Mouse (Mus musculus) brain, embryonic 14.5 days (tissue): Measurements from ENCODE around the gene Fbxw10. TPM values are rescaled to one million over a fixed set of nuclear protein-coding genes. Genes with fewer than 3 reads are reported as not detected.

ENCODE experiments used
- DNase-seq: peaks from one replicate; pipeline ENCODE4 v3.0.0-alpha.2; 2011; ENCODE audit warnings: low read depth
- CTCF ChIP-seq: fragments of 200-500 bp; IDR thresholded peaks from 2 replicates; pipeline ENCODE4 v1.5.1; 2012; ENCODE audit warnings: inconsistent platforms, mild to moderate bottlenecking, moderate library complexity, borderline replicate concordance; ENCODE audit not compliant: insufficient read depth, insufficient read length; ENCODE audit errors: extremely low read depth
- POLR2A ChIP-seq: fragments of 200-500 bp; IDR thresholded peaks from 2 replicates; pipeline ENCODE4 v1.6.1; 2012; ENCODE audit warnings: mild to moderate bottlenecking, inconsistent platforms, borderline replicate concordance; ENCODE audit not compliant: poor library complexity, insufficient read depth, insufficient read length, severe bottlenecking; ENCODE audit errors: extremely low read depth
- polyA plus RNA-seq: library from polyadenylated mRNA; depleted of rRNA; stranded (reverse); fragments of >200 nt; gene quantifications from 2 replicates; pipeline ENCODE4 v1.2.3, GENCODE M21; 2012; rRNA removed

Gene Fbxw10
- polyA plus RNA-seq: 0.20 and 0.45 TPM in 2 replicates

GRCm38 (mm10) chr11:62846961-62847654 is at the start of gene Fbxw10:
Gene Fbxw10, plus strand, starts transcription at chr11:62847069.
- DNase-seq: peak; percentile 73
- TF ChIP-seq POLR2A (no peak), CTCF (no peak)

- DNase-seq: no peak
These were observed 42.8 kb upstream of the Fbxw10 start for GRCm38 (mm10) chr11:62804119-62804518.

GRCm38 (mm10) chr11:62807965-62808364 is 38.9 kb upstream of the Fbxw10 start:
- DNase-seq: no peak
- TF ChIP-seq CTCF: no peak

More at GRCm38 (mm10) chr11:62804119-62804518, 42.8 kb upstream of the Fbxw10 start:
- no peak for TF ChIP-seq CTCF
- no peak for TF ChIP-seq POLR2A

GRCm38 (mm10) chr11:62809201-62809600 is 37.7 kb upstream of the Fbxw10 start:
- DNase-seq: no peak
- TF ChIP-seq POLR2A (no peak), CTCF (peak; percentile 47; the same call in 1 of the 2 replicates)

- DNase-seq: no peak
- no peak for TF ChIP-seq POLR2A
- TF ChIP-seq CTCF: no peak
These were observed 34.6 kb upstream of the Fbxw10 start for GRCm38 (mm10) chr11:62812268-62812667.

- TF ChIP-seq CTCF: no peak
- TF ChIP-seq POLR2A: no peak
- DNase-seq: no peak
These were observed 33.4 kb upstream of the Fbxw10 start for GRCm38 (mm10) chr11:62813497-62813896.

GRCm38 (mm10) chr11:62813970-62814624 is 32.8 kb upstream of the Fbxw10 start:
- no peak for DNase-seq
- no peak for TF ChIP-seq POLR2A
- no peak for TF ChIP-seq CTCF

GRCm38 (mm10) chr11:62814625-62815024 is 32.2 kb upstream of the Fbxw10 start:
- TF ChIP-seq CTCF (no peak), POLR2A (no peak)
- no peak for DNase-seq

- DNase-seq: no peak
- TF ChIP-seq CTCF (no peak), POLR2A (no peak)
These were observed 31.4 kb upstream of the Fbxw10 start for GRCm38 (mm10) chr11:62815438-62815837.

- TF ChIP-seq CTCF: no peak
- TF ChIP-seq POLR2A: no peak
- DNase-seq: peak; percentile 4
These were observed 30.3 kb upstream of the Fbxw10 start for GRCm38 (mm10) chr11:62816591-62816990.

- TF ChIP-seq POLR2A (no peak), CTCF (no peak)
- no peak for DNase-seq
These were observed 27.7 kb upstream of the Fbxw10 start for GRCm38 (mm10) chr11:62819059-62819686.

GRCm38 (mm10) chr11:62820059-62820541 is 26.8 kb upstream of the Fbxw10 start, which contains the start of gene Trim16:
Gene Trim16, plus strand, starts transcription at chr11:62820231.
- TF ChIP-seq CTCF: no peak
- no peak for TF ChIP-seq POLR2A
- DNase-seq: peak; percentile 91
